Comparison of ENCODE assay signal across 10 mouse cellular contexts in the genomic region with DNA sequence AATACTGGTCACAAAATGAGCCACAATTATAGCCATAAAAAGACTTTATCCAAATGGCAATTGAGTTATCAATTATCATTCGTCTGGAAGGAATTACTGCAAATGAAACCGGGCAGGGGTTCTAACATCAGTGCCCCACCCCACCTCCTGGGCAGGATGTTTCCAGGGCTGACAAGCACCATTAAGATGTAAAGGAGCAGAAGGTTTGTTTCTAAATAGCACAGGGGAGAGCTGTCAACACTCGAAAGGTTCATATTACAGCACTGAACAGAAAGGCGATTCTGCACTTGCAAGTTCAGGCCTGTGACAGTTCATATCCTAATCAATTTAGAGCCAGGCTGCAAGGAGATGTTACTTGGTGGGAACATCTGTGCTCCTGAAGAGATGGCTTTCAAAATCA. TPM values are rescaled to one million over a fixed set of nuclear protein-coding genes. Genes with fewer than 3 reads are reported as not detected.
DNase-seq lines count a peak whose midpoint lies in the region; ATAC-seq and TF ChIP-seq lines count a peak whose summit lies in the region.
"Had no signal": no experiment of that assay in that cellular context is flagged by ENCODE, and none has a peak within 500 bp of the region (broad histone marks: within the 10 kb centered on the region; RNA-seq: fewer than 3 reads in every experiment).

No protein-coding gene starts in this region.

- peaks cover 36% of the 10 kb centered on the region for H3K4me1 ChIP-seq in heart, postnatal 0 days (ENCODE audit: control insufficient read depth, insufficient read depth)
- peaks cover 6% of the 10 kb centered on the region; the same call in 1 of the 2 replicates for H3K4me1 ChIP-seq in forebrain, embryonic 11.5 days (replicated peaks; ENCODE audit: control insufficient read depth, insufficient read depth, low read length)
- H3K4me1 ChIP-seq in midbrain, embryonic 10.5 days = peaks cover 58% of the 10 kb centered on the region

- no peak for DNase-seq in heart, postnatal 0 days (ENCODE audit: low spot score)
- no peak for DNase-seq in heart, postnatal 14 days
- peak; percentile 74 for DNase-seq in MN1 (ENCODE audit: low spot score)
- DNase-seq in forebrain, embryonic 11.5 days (ENCODE audit: low spot score) = no peak
- no peak for DNase-seq in midbrain, embryonic 10.5 days (ENCODE audit: low spot score)
- DNase-seq in spleen, postnatal 10 days (ENCODE audit: low spot score in 2 of 2) = no peak
- DNase-seq in T-cell, adult 2 months (ENCODE audit: low spot score) = no peak
- DNase-seq in left cerebral cortex, adult 18-20 months (ENCODE audit: low spot score in 2 of 2) = no peak

- no peak overlapping the region for H3K9ac ChIP-seq in heart, postnatal 0 days (replicated peaks; ENCODE audit: low read depth, low read length)
- H3K9ac ChIP-seq in forebrain, embryonic 11.5 days (ENCODE audit: low read length) = no peak overlapping the region
- H3K9ac ChIP-seq: liver, embryonic 15.5 days had no signal

- no peak for TF ChIP-seq EP300 in heart, postnatal 0 days (IDR thresholded peaks at IDR 0.05; ENCODE audit: low read depth)

- no peak overlapping the region for H3K27ac ChIP-seq in heart, postnatal 0 days (ENCODE audit: low read depth)
- H3K27ac ChIP-seq in forebrain, embryonic 11.5 days (ENCODE audit: low read depth, low read length) = no peak overlapping the region
- no peak overlapping the region for H3K27ac ChIP-seq in midbrain, embryonic 10.5 days (replicated peaks)
- H3K27ac ChIP-seq: liver, embryonic 15.5 days had no signal

- WGBS in heart, postnatal 0 days = 28% methylated on average over 4 of the region's 4 CpGs
- 13% methylated on average over 4 of the region's 4 CpGs for WGBS in forebrain, embryonic 11.5 days
- 18% methylated on average over 4 of the region's 4 CpGs for WGBS in midbrain, embryonic 10.5 days

- H3K4me2 ChIP-seq in heart, postnatal 0 days (ENCODE audit: low read depth, low read length) = peak overlapping the region; percentile 85; the same call in 1 of the 2 replicates
- H3K4me2 ChIP-seq in forebrain, embryonic 11.5 days (ENCODE audit: low read depth, low read length, severe bottlenecking) = peak overlapping the region; percentile 66; the same call in 1 of the 2 replicates

- H3K36me3 ChIP-seq in heart, postnatal 0 days (replicated peaks; ENCODE audit: control insufficient read depth, insufficient read depth, low read length) = no peaks in the 10 kb centered on the region
- H3K36me3 ChIP-seq in forebrain, embryonic 11.5 days (ENCODE audit: control insufficient read depth, insufficient read depth, low read length) = no peaks in the 10 kb centered on the region
- no peaks in the 10 kb centered on the region for H3K36me3 ChIP-seq in midbrain, embryonic 10.5 days
- H3K36me3 ChIP-seq: liver, embryonic 15.5 days had no signal

- H3K9me3 ChIP-seq in heart, postnatal 0 days (replicated peaks; ENCODE audit: control insufficient read depth, low read length) = no peaks in the 10 kb centered on the region
- H3K9me3 ChIP-seq in forebrain, embryonic 11.5 days (ENCODE audit: control insufficient read depth, low read length) = no peaks in the 10 kb centered on the region
- no peaks in the 10 kb centered on the region for H3K9me3 ChIP-seq in midbrain, embryonic 10.5 days (replicated peaks)
- H3K9me3 ChIP-seq: liver, embryonic 15.5 days had no signal

- H3K4me3 ChIP-seq in heart, postnatal 0 days (ENCODE audit: low read depth, low read length) = no peak overlapping the region
- H3K4me3 ChIP-seq in forebrain, embryonic 11.5 days (ENCODE audit: low read depth, low read length) = no peak overlapping the region
- peak overlapping the region; percentile 76 for H3K4me3 ChIP-seq in midbrain, embryonic 10.5 days

- intact Hi-C loops in heart, postnatal 14 days (cut with DNase I) = loop anchor here (2.0 to 5.0 kb wide), 2 partner anchors 37 to 245 kb away; no protein-coding TSS in a partner anchor

- no peaks in the 10 kb centered on the region for H3K27me3 ChIP-seq in heart, postnatal 0 days (ENCODE audit: control insufficient read depth, insufficient read depth, low read length)
- no peaks in the 10 kb centered on the region for H3K27me3 ChIP-seq in forebrain, embryonic 11.5 days (ENCODE audit: control insufficient read depth, insufficient read depth, low read length)
- H3K27me3 ChIP-seq in midbrain, embryonic 10.5 days (ENCODE audit: low read depth, poor library complexity, severe bottlenecking) = peaks cover 9% of the 10 kb centered on the region
- H3K27me3 ChIP-seq: Patski had no signal

- no peak for TF ChIP-seq CTCF in heart, postnatal 0 days (IDR thresholded peaks at IDR 0.05; ENCODE audit: low read depth)

- ATAC-seq in heart, postnatal 0 days (ENCODE audit: insufficient read depth, low read depth) = no peak
- no peak for ATAC-seq in forebrain, embryonic 11.5 days (replicated peaks; ENCODE audit: low FRiP score)
- ATAC-seq: Patski had no signal

RNA-seq across cellular contexts. Expression of a gene that starts 3.3 kb away (rescaled TPM):
- 105 and 116 TPM in 2 replicates for total RNA-seq in heart, postnatal 0 days (2014; rRNA removed; ENCODE audit: low replicate concordance)
- 76.8 and 76.9 TPM in 2 replicates for polyA plus RNA-seq in heart, postnatal 0 days (2015; fragmentation: Nextera tagmentation; extraction: Ambion mirVana)
- 10 to 100 TPM; 84.6 to 95.6 TPM for total RNA-seq in heart, postnatal 14 days (2021)
- 83.7 and 84.2 TPM in 2 replicates for polyA plus RNA-seq in forebrain, embryonic 11.5 days (2014; fragmentation: Nextera tagmentation; extraction: Ambion mirVana)
- polyA plus RNA-seq in midbrain, embryonic 10.5 days (2016; fragmentation: Nextera tagmentation; extraction: Ambion mirVana) = 52.5 and 52.7 TPM in 2 replicates
- 100 to 1,000 TPM; 244 to 266 TPM for total RNA-seq in left cerebral cortex, adult 18-20 months (2021)
